Mouse (Mus musculus): ENCODE results near the gene Gna12.

GRCm38 (mm10) chr5:140819594-140819993, 10.6 kb downstream of the Gna12 start:
- TF ChIP-seq CTCF (IDR thresholded peaks at IDR 0.05; ENCODE audit: borderline replicate concordance, extremely low read depth, insufficient read depth, insufficient read length) (no peak), POLR2A (IDR thresholded peaks at IDR 0.05; ENCODE audit: borderline replicate concordance, extremely low read depth, insufficient read depth, insufficient read length, poor library complexity, severe bottlenecking) (no peak)
